Mouse (Mus musculus): ENCODE results near the gene Pigz. TPM values are rescaled to one million over a fixed set of nuclear protein-coding genes. Genes with fewer than 3 reads are reported as not detected.

The Pigz gene
- polyA plus RNA-seq, 1 experiment from 2014 or later, result 1.2 TPM

GRCm38 (mm10) chr16:31979501-31979900 is 45.9 kb downstream of the Pigz start:
- H3K4me3 ChIP-seq, result no peak overlapping the region
- H3K27ac ChIP-seq, result no peak overlapping the region
- H3K27me3 ChIP-seq (ENCODE audit: low read depth, poor library complexity, severe bottlenecking), result no peaks in the 10 kb centered on the region
- DNase-seq (ENCODE audit: low spot score), result no peak
- no peaks in the 10 kb centered on the region for H3K4me1 ChIP-seq
- 95% methylated on average over 3 of the region's 3 CpGs for WGBS
- no peaks in the 10 kb centered on the region for H3K9me3 ChIP-seq (replicated peaks)
- peaks cover 75% of the 10 kb centered on the region for H3K36me3 ChIP-seq

- H3K4me1 ChIP-seq, result no peaks in the 10 kb centered on the region
- 86% methylated on average over 5 of the region's 5 CpGs for WGBS
- no peak for DNase-seq (ENCODE audit: low spot score)
- H3K27me3 ChIP-seq (ENCODE audit: low read depth, poor library complexity, severe bottlenecking), result no peaks in the 10 kb centered on the region
- H3K9me3 ChIP-seq (replicated peaks), result no peaks in the 10 kb centered on the region
- H3K4me3 ChIP-seq, result no peak overlapping the region
- no peak overlapping the region for H3K27ac ChIP-seq
- H3K36me3 ChIP-seq, result peaks cover 72% of the 10 kb centered on the region
These were observed 47.3 kb downstream of the Pigz start for GRCm38 (mm10) chr16:31980946-31981345.

GRCm38 (mm10) chr16:31992039-31992438 is 58.4 kb downstream of the Pigz start:
- DNase-seq (ENCODE audit: low spot score), result no peak
- no peaks in the 10 kb centered on the region for H3K27me3 ChIP-seq (ENCODE audit: low read depth, poor library complexity, severe bottlenecking)
- no peaks in the 10 kb centered on the region for H3K9me3 ChIP-seq (replicated peaks)
- no peak overlapping the region for H3K27ac ChIP-seq
- peaks cover 76% of the 10 kb centered on the region for H3K36me3 ChIP-seq
- WGBS, result 33% methylated on average over 1 of the region's 1 CpGs
- H3K4me3 ChIP-seq, result no peak overlapping the region
- H3K4me1 ChIP-seq, result no peaks in the 10 kb centered on the region

GRCm38 (mm10) chr16:31993195-31993594 is 59.5 kb downstream of the Pigz start:
- Histone ChIP-seq H3K4me1 (no peaks in the 10 kb centered on the region), H3K27ac (no peak overlapping the region), H3K4me3 (no peak overlapping the region), H3K27me3 (ENCODE audit: low read depth, poor library complexity, severe bottlenecking) (no peaks in the 10 kb centered on the region), H3K36me3 (peaks cover 73% of the 10 kb centered on the region), H3K9me3 (replicated peaks) (no peaks in the 10 kb centered on the region)
- WGBS, result 97% methylated on average over 4 of the region's 4 CpGs
- no peak for DNase-seq (ENCODE audit: low spot score)

- peaks cover 73% of the 10 kb centered on the region for H3K36me3 ChIP-seq
- no peak overlapping the region for H3K4me3 ChIP-seq
These were observed 60.3 kb downstream of the Pigz start for GRCm38 (mm10) chr16:31993946-31994345.

More at GRCm38 (mm10) chr16:31993946-31994345, 60.3 kb downstream of the Pigz start:
- Histone ChIP-seq H3K27me3 (ENCODE audit: low read depth, poor library complexity, severe bottlenecking) (no peaks in the 10 kb centered on the region), H3K27ac (no peak overlapping the region), H3K4me1 (no peaks in the 10 kb centered on the region), H3K9me3 (replicated peaks) (no peaks in the 10 kb centered on the region)
- DNase-seq (ENCODE audit: low spot score), result no peak

Small RNA genes within 50 kb of the gene (microRNA-seq; reads per million reads assigned to microRNA genes)
- not detected for gene Gm26269

Other genes with a start within 250 kb of the Pigz start
- 0.06 and 0.18 TPM in 2 replicates for gene Meltf, start 55.0 kb upstream of the Pigz start, polyA plus RNA-seq (2016; fragmentation: Nextera tagmentation; extraction: Ambion mirVana)
- 84.2 and 87.2 TPM in 2 replicates for gene 0610012G03Rik, start 14.6 kb downstream of the Pigz start, polyA plus RNA-seq (2016; fragmentation: Nextera tagmentation; extraction: Ambion mirVana)
- 143 and 147 TPM in 2 replicates for gene Ncbp2, start 14.7 kb downstream of the Pigz start, polyA plus RNA-seq (2016; fragmentation: Nextera tagmentation; extraction: Ambion mirVana)
- 20.8 and 22.1 TPM in 2 replicates for gene Senp5, start 69.4 kb downstream of the Pigz start, polyA plus RNA-seq (2016; fragmentation: Nextera tagmentation; extraction: Ambion mirVana)
- 35.8 and 38.1 TPM in 2 replicates for gene Pak2, start 145.5 kb downstream of the Pigz start, polyA plus RNA-seq (2016; fragmentation: Nextera tagmentation; extraction: Ambion mirVana)
- 147 and 150 TPM in 2 replicates for gene Pigx, start 165.9 kb downstream of the Pigz start, polyA plus RNA-seq (2016; fragmentation: Nextera tagmentation; extraction: Ambion mirVana)
- 36.6 and 39.5 TPM in 2 replicates for gene Cep19, start 165.9 kb downstream of the Pigz start, polyA plus RNA-seq (2016; fragmentation: Nextera tagmentation; extraction: Ambion mirVana)
- gene Nrros, start 231.7 kb downstream of the Pigz start, polyA plus RNA-seq (2016; fragmentation: Nextera tagmentation; extraction: Ambion mirVana), result 7.5 and 9.7 TPM in 2 replicates
- 0.25 and 0.26 TPM in 2 replicates for gene Bex6, start 246.0 kb downstream of the Pigz start, polyA plus RNA-seq (2016; fragmentation: Nextera tagmentation; extraction: Ambion mirVana)